Mouse (Mus musculus): ENCODE measurements at regions not wholly inside any gene's neighbourhood (a gene's known extent, or its start where the extent isn't known, plus 50 kb on each side); places are given as distances from the start of the nearest gene placed in this dataset.

DNA sequence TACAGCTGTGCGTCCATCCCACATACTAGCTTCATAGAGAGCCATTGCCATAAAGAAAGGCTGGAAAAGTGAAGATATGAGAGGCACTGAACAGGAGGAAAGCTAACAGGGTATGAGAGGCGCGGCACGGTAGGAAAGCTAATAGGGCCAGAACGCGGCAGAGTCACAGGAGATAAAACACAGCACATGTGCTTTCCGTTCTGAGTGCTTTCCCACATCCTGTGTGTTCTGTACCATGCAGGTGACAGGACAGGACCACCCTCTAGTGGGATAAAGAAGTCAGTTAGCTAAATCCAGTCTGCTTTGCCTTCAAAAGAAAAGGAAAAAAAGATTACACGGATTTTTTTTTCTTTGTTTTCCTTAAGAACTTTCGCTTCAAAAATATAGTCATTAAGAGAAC, 224.8 kb downstream of the 1700129C05Rik start:
- TF ChIP-seq EP300 (IDR thresholded peaks at IDR 0.05; ENCODE audit: low read depth) = no peak
- TF ChIP-seq CTCF (IDR thresholded peaks at IDR 0.05; ENCODE audit: low read depth) = no peak
